Mouse (Mus musculus): ENCODE results near the gene Shcbp1.
"Not testable (repeated sequence)": the region's sequence is repeated elsewhere in the genome, so short reads cannot be mapped to it uniquely, and the experiment has no call there.

Gene Shcbp1

DNA sequence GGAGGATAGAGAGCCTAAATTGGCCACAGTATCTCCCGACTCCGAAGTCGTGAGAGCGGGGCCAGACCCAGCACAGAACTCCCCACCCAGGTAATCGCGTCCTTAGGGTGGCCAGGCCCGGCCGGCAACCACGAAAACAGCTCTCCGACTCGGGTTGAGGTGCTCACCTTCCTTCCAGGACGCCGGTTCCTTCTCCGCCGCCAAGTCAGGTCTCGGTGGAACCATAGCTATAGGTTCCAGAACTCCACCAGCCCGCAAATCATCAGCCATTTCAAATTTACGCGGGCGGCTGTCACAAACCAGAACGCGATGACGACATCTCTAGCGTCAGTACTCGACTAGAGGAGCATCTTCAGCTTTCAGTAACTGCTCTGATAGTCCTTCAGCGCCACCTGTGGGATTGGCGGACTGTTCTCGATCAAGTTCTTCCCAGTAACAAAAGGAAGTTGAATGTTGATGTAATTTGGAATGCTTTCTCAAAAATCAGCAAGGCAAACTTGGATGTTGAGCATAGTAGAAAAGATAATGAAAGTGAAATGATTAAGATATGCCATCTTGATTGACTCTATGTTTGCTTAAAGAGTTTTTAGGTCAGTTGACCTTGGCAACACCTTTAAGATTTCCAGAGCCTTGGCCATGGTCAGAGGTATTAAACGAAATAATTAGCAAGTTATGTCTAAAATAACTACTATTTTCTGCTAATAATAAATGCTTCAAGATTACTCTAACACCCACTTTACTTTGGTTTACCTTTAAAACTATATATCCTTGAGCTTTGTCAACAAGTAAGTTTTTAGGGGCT, at the start of gene Shcbp1:
Gene Shcbp1 (minus strand): TSS at position 314 of the 802 bp plus-strand sequence.
- peak; percentile 81 to 92 for DNase-seq

DNA sequence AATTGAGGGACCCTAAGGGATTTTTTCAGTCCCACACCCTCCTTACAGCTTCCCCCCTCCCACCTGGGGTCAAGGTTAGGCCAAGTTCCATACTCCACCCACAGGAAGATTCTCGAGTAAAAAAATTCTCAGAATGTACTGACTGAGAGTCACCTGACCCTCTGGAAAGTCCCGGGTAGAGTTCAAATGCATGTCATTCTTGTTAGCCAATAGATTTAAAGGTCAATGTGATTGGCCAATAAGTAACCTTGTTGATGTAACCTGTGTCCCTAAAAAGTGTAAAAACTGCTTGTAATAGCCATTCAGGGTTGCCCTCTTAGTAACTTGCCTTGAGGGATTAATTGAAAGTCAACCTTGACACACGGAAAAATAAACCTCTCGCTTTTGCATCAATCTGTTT, 29.5 kb upstream of the Shcbp1 start:
- no peak for DNase-seq

DNA sequence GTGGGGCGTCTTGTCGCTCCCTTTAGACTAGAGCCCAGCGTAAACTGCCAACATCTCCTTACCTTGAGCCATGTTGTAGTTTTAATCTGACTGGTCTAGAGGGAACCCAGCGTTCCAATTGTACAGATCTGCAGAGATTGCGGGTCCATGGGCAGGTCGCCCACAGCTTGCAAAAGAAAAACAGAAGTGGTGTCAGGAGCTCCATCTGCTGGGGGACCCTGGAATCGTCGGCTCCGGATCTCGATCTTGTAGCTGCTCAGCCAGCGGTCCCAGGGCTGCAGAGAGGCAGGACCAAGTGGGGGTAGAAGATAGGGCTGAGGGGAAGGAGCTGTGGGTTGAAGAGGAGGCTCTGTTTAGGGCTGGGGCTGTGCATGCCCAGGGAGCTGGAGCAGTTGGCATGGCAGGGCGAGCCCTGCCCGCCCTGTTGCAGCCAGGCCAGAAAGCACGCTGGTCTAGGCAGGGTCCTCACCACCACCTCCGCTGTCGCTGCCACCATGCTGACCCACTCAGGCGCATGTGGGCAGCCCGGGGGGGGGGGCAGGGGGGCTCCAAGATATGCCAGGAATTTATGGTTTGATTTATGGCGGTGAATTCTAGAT, 21.3 kb upstream of the Shcbp1 start:
- DNase-seq: peak; percentile 49 to 63

DNA sequence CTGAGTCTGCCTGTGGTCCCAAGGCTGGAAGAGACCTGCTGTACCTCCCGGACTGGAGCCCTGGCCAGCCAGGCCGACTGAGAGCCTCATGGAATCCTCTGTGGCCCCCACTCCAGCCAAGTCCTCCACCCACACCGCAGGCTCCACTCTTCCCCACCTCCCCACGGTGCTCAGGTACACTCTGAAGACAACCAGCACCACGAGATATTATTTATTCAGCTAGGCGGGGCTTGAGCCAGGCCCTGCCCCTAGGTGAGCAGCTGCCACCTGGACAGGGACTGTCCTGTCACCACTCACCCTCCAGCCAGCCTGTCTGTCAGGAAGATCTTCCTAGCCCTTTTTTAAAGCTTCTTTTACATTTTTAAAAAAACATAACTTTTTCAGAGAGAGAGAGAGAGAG, 1.1 kb downstream of the Shcbp1 start:
- DNase-seq: peak in 1 of 2 experiments; percentile 5

DNA sequence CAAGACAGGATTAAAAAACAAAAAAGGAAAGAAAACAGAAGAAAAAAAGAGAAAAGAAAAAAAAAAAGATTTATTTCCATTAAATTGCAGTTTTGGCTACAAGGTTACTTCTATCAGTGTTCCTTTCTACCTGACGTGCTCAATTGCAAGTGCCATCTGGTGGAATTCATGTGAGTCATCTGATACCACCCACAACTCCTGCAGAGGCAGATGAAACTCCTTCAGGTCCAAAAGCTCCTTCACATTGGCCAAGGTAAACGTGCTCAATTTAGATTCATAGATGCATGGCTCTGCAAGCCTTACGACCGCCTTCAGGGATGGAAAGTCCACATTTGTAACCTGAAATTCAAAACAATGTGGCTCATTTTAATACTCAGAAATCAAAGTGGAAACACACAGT, 14.6 kb downstream of the Shcbp1 start:
- peak in 1 of 2 experiments; percentile 12 for DNase-seq

DNA sequence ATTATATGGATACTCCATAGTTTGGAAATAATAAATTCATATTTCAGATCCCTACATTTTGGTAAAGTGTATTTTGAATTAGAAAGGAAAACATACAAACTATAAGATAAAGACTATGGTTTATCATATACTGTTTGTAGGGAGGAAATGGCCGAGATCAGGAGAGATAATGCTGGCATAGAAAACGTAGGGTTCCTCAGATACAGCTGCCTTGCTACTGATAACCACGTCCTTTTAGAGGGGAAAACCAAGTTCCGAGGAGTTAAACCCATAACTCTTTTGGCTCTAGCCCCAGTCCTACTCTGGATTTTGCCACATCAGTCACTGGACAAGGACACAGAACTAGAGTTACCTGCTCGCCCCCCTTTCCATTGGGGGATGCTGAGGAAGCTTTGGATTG, 26.3 kb downstream of the Shcbp1 start:
- DNase-seq: no peak

GRCm38 (mm10) chr8:4730942-4731341, 48.4 kb downstream of the Shcbp1 start:
- no peak for DNase-seq

- no peak for DNase-seq
Measured at GRCm38 (mm10) chr8:4715546-4715945, 63.8 kb downstream of the Shcbp1 start.

DNA sequence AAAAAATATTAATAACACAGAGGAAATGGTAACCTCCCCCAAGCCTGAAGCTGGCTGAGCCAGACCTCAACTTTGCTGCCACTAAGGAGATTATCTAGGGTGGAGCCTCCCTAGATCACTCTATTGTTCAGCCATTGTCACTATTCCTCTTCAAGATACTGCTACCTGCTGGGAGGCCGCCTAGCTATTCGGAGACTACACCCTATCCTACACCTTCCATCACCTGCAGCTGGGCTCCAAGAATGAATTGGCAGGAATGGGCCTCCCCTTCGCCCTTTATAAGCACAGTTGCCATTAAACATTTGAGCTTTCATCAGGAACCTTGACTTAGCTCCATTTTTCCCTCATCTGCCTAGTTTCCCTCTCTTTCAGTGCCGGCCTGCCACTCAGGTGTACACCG, 71.0 kb downstream of the Shcbp1 start:
- not testable (repeated sequence) for DNase-seq

- not testable (repeated sequence) for DNase-seq
Measured at GRCm38 (mm10) chr8:4707916-4708315, 71.5 kb downstream of the Shcbp1 start.

GRCm38 (mm10) chr8:4691634-4692033, 87.7 kb downstream of the Shcbp1 start:
- DNase-seq: no peak
